Mouse (Mus musculus) kidney, embryonic 15.5 days (tissue): ENCODE data around the gene Phf12. TPM values are rescaled to one million over a fixed set of nuclear protein-coding genes. Genes with fewer than 3 reads are reported as not detected.

Experiments used
- ATAC-seq: fragments of 200-750 bp; cut with Nextera tagmentation; replicated peaks from 2 replicates; pipeline ENCODE4 v1.8.0; 2017; ENCODE audit warnings: moderate TSS enrichment; ENCODE audit not compliant: low FRiP score
- H3K27ac ChIP-seq: fragments of 300-500 bp; sonication (generic); 2 replicates; pipeline ENCODE4 v1.5.1; 2015; ENCODE audit warnings: mild to moderate bottlenecking, inconsistent platforms
- H3K27me3 ChIP-seq: fragments of 300-500 bp; sonication (generic); 2 replicates; pipeline ENCODE4 v1.6.1; 2015; ENCODE audit warnings: inconsistent platforms
- H3K36me3 ChIP-seq: fragments of 300-500 bp; sonication (generic); 2 replicates; pipeline ENCODE4 v1.6.1; 2015; ENCODE audit warnings: inconsistent platforms
- H3K4me1 ChIP-seq: fragments of 300-500 bp; sonication (generic); 2 replicates; pipeline ENCODE4 v1.6.1; 2015; ENCODE audit warnings: inconsistent platforms
- H3K4me2 ChIP-seq: fragments of 300-500 bp; sonication (generic); 2 replicates; pipeline ENCODE4 v1.6.1; 2015; ENCODE audit warnings: moderate library complexity, mild to moderate bottlenecking, inconsistent platforms
- H3K4me3 ChIP-seq: fragments of 300-500 bp; sonication (generic); replicated peaks from 2 replicates; pipeline ENCODE4 v1.5.1; 2015; ENCODE audit warnings: mild to moderate bottlenecking, inconsistent platforms
- H3K9ac ChIP-seq: fragments of 300-500 bp; sonication (generic); 2 replicates; pipeline ENCODE4 v1.6.1; 2015; ENCODE audit warnings: mild to moderate bottlenecking, inconsistent platforms
- H3K9me3 ChIP-seq: fragments of 300-500 bp; sonication (generic); replicated peaks from 2 replicates; pipeline ENCODE4 v1.6.1; 2016; ENCODE audit warnings: inconsistent platforms
- WGBS: fragments of 180-500 bp; shearing (Covaris S2); methylation state at CpG from one replicate; pipeline ENCODE4 v1.1.7; 2015; ENCODE audit warnings: mixed read lengths; 5-methylcytosine and 5-hydroxymethylcytosine counted together
- polyA plus RNA-seq: library from polyadenylated mRNA; unstranded; fragments of >200 nt; fragmentation: Nextera tagmentation; extraction: Ambion mirVana; gene quantifications from 2 replicates; pipeline ENCODE4 v1.2.1, GENCODE M21; 2015

Gene Phf12
- polyA plus RNA-seq, 1 experiment from 2014 or later: 20.5 TPM

DNA sequence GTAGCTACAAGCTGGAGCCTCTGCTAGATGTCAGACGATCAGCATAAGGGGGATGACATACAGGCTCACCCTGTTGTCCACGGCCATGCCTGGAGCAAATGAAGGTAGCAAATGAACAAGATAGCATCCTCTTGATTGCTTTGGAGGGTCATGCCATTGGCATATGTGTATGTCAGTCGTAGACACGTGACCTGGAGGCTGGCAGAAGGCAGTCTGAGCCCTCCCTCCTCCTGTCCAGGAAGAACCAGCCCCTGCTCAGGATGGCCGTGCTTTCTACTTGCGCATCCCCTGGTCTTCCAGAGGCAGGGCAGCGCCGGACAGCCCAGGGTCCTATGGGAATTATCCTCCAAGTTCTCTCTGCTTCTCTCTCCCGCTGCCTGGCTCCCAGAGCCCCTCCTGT lies 23.6 kb upstream of the Phf12 start:
- no peaks in the 10 kb centered on the region for H3K36me3 ChIP-seq
- peaks cover 73% of the 10 kb centered on the region for H3K27me3 ChIP-seq
- peaks cover 6% of the 10 kb centered on the region; the same call in 1 of the 2 replicates for H3K4me1 ChIP-seq
- no peak overlapping the region for H3K4me3 ChIP-seq
- WGBS: 61% methylated on average over 9 of the region's 9 CpGs
- H3K9me3 ChIP-seq: no peaks in the 10 kb centered on the region
- ATAC-seq: no peak
- no peak overlapping the region for H3K4me2 ChIP-seq
- no peak overlapping the region for H3K9ac ChIP-seq
- no peak overlapping the region for H3K27ac ChIP-seq

- Histone ChIP-seq H3K4me2 (no peak overlapping the region), H3K9me3 (no peaks in the 10 kb centered on the region), H3K4me1 (peaks cover 13% of the 10 kb centered on the region; the same call in 1 of the 2 replicates), H3K9ac (no peak overlapping the region), H3K36me3 (no peaks in the 10 kb centered on the region), H3K27ac (no peak overlapping the region), H3K27me3 (peaks cover 69% of the 10 kb centered on the region), H3K4me3 (no peak overlapping the region)
- WGBS: 54% methylated on average over 9 of the region's 9 CpGs
- ATAC-seq: no peak
These were observed 22.4 kb upstream of the Phf12 start for GRCm38 (mm10) chr11:77960199-77960598.

DNA sequence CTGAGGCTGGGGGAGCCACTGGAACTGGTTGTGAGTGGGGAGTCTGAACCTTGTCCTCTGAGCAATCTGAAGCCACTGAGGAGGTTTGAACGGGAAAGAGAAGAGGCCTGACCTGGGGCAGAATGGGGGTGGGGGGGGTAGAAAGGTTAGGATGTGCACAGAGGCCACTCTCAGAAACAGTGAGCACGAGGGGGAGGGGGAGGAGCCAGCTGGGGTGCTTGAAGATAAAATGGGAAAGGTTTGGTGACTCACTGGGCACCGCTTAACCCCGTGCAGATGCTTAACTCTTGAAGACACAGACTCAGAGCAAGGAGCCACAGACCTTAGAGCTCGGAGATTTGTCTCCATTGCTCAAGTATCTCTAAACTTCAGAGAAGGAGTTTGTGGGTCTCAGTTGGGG lies 21.7 kb upstream of the Phf12 start:
- no peak overlapping the region for H3K4me2 ChIP-seq
- no peak overlapping the region for H3K27ac ChIP-seq
- WGBS: 32% methylated on average over 5 of the region's 5 CpGs
- ATAC-seq: no peak
- H3K9me3 ChIP-seq: no peaks in the 10 kb centered on the region
- H3K4me1 ChIP-seq: peaks cover 20% of the 10 kb centered on the region
- no peak overlapping the region for H3K4me3 ChIP-seq
- no peak overlapping the region for H3K9ac ChIP-seq
- peaks cover 70% of the 10 kb centered on the region for H3K27me3 ChIP-seq
- H3K36me3 ChIP-seq: no peaks in the 10 kb centered on the region

DNA sequence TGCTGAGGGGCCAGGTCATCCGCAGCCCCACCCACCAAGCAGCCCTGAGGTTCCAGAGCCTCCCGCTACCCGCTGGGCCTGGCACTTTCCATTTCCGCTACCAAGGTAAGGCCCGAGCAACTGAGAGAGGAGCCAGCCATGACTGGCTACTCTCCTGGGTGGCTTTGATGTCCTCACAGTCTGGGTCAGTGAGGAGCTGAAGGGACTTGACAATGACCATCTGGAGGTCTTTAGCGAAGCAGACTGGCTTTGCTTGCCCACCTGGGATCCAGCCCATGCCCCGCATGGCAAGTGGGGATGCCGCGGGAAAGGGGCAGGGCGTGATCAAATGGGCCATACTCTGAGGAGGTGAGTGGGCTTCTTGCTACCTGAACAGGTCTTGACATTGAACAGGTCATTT lies 19.6 kb upstream of the Phf12 start:
- H3K4me1 ChIP-seq: peaks cover 26% of the 10 kb centered on the region
- no peak overlapping the region for H3K27ac ChIP-seq
- 86% methylated on average over 10 of the region's 10 CpGs for WGBS
- H3K27me3 ChIP-seq: peaks cover 66% of the 10 kb centered on the region
- H3K4me2 ChIP-seq: no peak overlapping the region
- H3K36me3 ChIP-seq: no peaks in the 10 kb centered on the region
- ATAC-seq: no peak
- no peaks in the 10 kb centered on the region for H3K9me3 ChIP-seq
- H3K4me3 ChIP-seq: no peak overlapping the region
- H3K9ac ChIP-seq: no peak overlapping the region

DNA sequence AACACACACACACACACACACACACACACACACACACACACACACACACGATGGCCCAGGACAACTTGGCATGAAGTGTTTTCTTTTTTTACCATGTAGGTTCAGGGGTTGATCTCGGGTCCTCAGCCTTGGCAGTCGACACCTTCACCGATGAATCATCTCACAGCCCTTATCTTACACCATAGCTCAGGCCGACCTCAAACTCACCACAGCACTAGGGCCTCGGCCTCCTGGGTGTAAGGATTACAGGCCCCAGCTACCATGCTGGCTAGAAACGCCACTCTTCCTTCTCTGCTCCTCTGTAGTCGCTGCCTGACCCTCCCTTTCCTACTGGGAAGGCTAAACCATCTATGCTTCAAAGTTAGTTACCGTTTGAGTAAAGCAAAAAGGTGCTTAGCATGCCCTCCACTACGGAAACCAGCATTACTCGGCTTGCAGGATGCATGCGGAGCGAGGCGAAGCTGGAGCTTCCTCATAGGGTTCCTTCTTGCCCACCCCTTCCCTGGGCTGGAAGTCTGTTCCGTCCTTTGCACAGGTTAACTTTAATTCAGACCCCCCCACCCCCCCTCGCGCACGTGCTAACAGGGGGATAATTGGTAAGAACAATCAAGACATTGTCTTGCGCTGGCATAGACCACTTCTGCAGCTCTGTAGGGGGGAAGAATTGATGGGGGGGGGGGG lies 18.0 kb upstream of the Phf12 start:
- no peak overlapping the region for H3K9ac ChIP-seq
- no peaks in the 10 kb centered on the region for H3K9me3 ChIP-seq
- peaks cover 26% of the 10 kb centered on the region for H3K4me1 ChIP-seq
- H3K27me3 ChIP-seq: peaks cover 58% of the 10 kb centered on the region
- H3K36me3 ChIP-seq: no peaks in the 10 kb centered on the region
- WGBS: 24% methylated on average over 19 of the region's 19 CpGs
- no peak overlapping the region for H3K4me2 ChIP-seq
- ATAC-seq: no peak
- H3K27ac ChIP-seq: no peak overlapping the region
- H3K4me3 ChIP-seq: no peak overlapping the region

- H3K4me1 ChIP-seq: peaks cover 25% of the 10 kb centered on the region
- H3K9ac ChIP-seq: 0 out of 2 replicates have a peak overlapping the region, but pooled peaks have one; percentile 14
- H3K27ac ChIP-seq: no peak overlapping the region
- ATAC-seq: no peak
- no peaks in the 10 kb centered on the region for H3K36me3 ChIP-seq
- WGBS: 17% methylated on average over 17 of the region's 17 CpGs
- H3K27me3 ChIP-seq: peaks cover 54% of the 10 kb centered on the region
- H3K9me3 ChIP-seq: no peaks in the 10 kb centered on the region
- no peak overlapping the region for H3K4me2 ChIP-seq
- no peak overlapping the region for H3K4me3 ChIP-seq
These were observed 17.2 kb upstream of the Phf12 start for GRCm38 (mm10) chr11:77965101-77966036.

- no peak for ATAC-seq
- no peaks in the 10 kb centered on the region for H3K36me3 ChIP-seq
- no peaks in the 10 kb centered on the region for H3K9me3 ChIP-seq
- H3K27me3 ChIP-seq: peaks cover 54% of the 10 kb centered on the region
- no peak overlapping the region for H3K27ac ChIP-seq
- H3K9ac ChIP-seq: no peak overlapping the region
- no peak overlapping the region for H3K4me2 ChIP-seq
- no peak overlapping the region for H3K4me3 ChIP-seq
- H3K4me1 ChIP-seq: peaks cover 20% of the 10 kb centered on the region
- 51% methylated on average over 5 of the region's 5 CpGs for WGBS
These were observed 16.5 kb upstream of the Phf12 start for GRCm38 (mm10) chr11:77966037-77966391.

DNA sequence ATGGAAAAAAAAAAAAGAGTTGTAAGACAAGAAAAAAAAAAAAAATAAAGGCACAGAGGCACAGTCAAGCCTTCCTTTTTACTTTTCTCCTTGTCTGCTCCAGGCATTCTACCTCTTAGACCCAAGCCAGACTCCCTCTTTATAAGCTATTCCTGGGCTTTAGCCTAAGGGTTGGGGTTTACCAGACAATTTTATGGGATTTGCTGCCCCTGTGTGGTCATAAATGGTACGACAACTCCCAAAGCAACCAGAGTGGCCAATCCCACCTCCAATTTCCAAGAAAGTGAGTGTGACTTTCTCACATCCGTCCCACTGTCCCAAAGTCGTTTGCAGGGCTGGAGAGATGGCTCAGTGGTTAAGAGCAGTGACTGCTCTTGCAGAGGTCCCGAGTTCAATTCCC lies 15.4 kb upstream of the Phf12 start:
- peaks cover 54% of the 10 kb centered on the region for H3K27me3 ChIP-seq
- H3K4me1 ChIP-seq: peaks cover 20% of the 10 kb centered on the region
- H3K9me3 ChIP-seq: no peaks in the 10 kb centered on the region
- no peak overlapping the region for H3K4me2 ChIP-seq
- no peaks in the 10 kb centered on the region for H3K36me3 ChIP-seq
- no peak overlapping the region for H3K27ac ChIP-seq
- 0 out of 2 replicates have a peak, but pooled peaks have one; percentile 22 for ATAC-seq
- 1% methylated on average over 4 of the region's 4 CpGs for WGBS
- H3K9ac ChIP-seq: no peak overlapping the region
- H3K4me3 ChIP-seq: no peak overlapping the region

DNA sequence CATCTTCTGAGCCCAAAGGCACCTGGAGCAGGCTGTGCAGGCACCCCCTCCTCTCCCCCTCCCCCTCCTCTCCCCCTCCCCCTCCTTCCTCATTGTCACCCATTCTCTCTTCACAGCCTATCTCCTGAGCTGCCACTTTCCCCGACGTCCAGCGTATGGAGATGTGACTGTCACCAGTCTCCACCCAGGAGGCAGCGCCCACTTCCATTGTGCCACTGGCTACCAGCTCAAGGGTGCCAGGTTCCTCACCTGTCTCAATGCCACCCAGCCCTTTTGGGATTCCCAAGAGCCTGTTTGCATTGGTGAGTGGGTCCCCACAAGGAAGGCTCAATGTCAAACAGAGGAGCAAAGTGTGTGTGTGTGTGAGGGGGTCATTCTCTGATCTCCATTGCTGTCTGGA lies 13.8 kb upstream of the Phf12 start:
- Histone ChIP-seq H3K9ac (no peak overlapping the region), H3K27me3 (peaks cover 61% of the 10 kb centered on the region), H3K4me3 (no peak overlapping the region), H3K27ac (no peak overlapping the region), H3K9me3 (no peaks in the 10 kb centered on the region), H3K4me1 (peaks cover 20% of the 10 kb centered on the region), H3K36me3 (no peaks in the 10 kb centered on the region), H3K4me2 (no peak overlapping the region)
- ATAC-seq: no peak
- 69% methylated on average over 4 of the region's 4 CpGs for WGBS

GRCm38 (mm10) chr11:77970718-77971117 lies 11.8 kb upstream of the Phf12 start:
- Histone ChIP-seq H3K27me3 (peaks cover 67% of the 10 kb centered on the region), H3K9me3 (no peaks in the 10 kb centered on the region), H3K27ac (no peak overlapping the region), H3K9ac (no peak overlapping the region), H3K4me2 (no peak overlapping the region), H3K36me3 (no peaks in the 10 kb centered on the region), H3K4me3 (no peak overlapping the region), H3K4me1 (peaks cover 8% of the 10 kb centered on the region)
- WGBS: 82% methylated on average over 6 of the region's 6 CpGs
- no peak for ATAC-seq

- no peak overlapping the region for H3K4me2 ChIP-seq
- no peak overlapping the region for H3K4me3 ChIP-seq
- peaks cover 77% of the 10 kb centered on the region for H3K27me3 ChIP-seq
- H3K36me3 ChIP-seq: no peaks in the 10 kb centered on the region
- ATAC-seq: no peak
- no peaks in the 10 kb centered on the region for H3K4me1 ChIP-seq
- no peak overlapping the region for H3K9ac ChIP-seq
- H3K27ac ChIP-seq: no peak overlapping the region
- H3K9me3 ChIP-seq: no peaks in the 10 kb centered on the region
- WGBS: 89% methylated on average over 7 of the region's 7 CpGs
These were observed 9.0 kb upstream of the Phf12 start for GRCm38 (mm10) chr11:77973520-77973919.

DNA sequence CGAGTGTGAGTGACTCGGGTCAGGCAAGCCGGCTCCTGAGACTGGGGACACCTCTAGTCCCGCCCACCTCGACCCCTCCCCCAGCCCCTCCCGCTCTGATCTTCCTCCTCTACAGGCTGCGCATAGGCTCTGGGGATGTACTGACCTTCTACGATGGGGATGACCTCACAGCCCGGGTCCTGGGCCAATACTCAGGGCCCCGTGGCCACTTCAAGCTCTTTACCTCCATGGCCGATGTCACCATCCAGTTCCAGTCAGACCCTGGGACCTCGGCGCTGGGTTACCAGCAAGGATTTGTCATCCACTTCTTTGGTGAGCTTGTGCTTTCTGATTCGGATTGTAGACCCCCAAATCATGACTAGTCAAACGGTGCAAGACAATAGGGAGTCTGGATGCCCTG lies 8.2 kb upstream of the Phf12 start:
- Histone ChIP-seq H3K27me3 (peaks cover 81% of the 10 kb centered on the region), H3K4me3 (no peak overlapping the region), H3K9me3 (no peaks in the 10 kb centered on the region), H3K27ac (no peak overlapping the region), H3K4me1 (no peaks in the 10 kb centered on the region), H3K36me3 (no peaks in the 10 kb centered on the region), H3K9ac (no peak overlapping the region), H3K4me2 (no peak overlapping the region)
- ATAC-seq: 0 out of 2 replicates have a peak, but pooled peaks have one; percentile 36
- whole genome bisulfite sequencing: 40% methylated on average over 15 of the region's 15 CpGs
